Mouse (Mus musculus): ENCODE results near the gene Sergef.

- TF ChIP-seq CTCF (IDR thresholded peaks at IDR 0.05; ENCODE audit: low read depth) (no peak), EP300 (IDR thresholded peaks at IDR 0.05; ENCODE audit: low read depth) (no peak)
Observed at GRCm38 (mm10) chr7:46555731-46556130, 83.9 kb downstream of the Sergef start.

Measured in liver, embryonic 14.5 days (tissue).